Mouse (Mus musculus) c-Kit-positive CD71-positive TER-119-positive erythroid progenitor cells, embryonic 14.5 days (primary cell): ENCODE measurements around the gene Rhoa.
"Not testable (repeated sequence)": the region's sequence is repeated elsewhere in the genome, so short reads cannot be mapped to it uniquely, and the experiment has no call there.

ENCODE experiments used
- DNase-seq: peaks from one replicate; pipeline ENCODE4 v3.0.0-alpha.2; 2013; ENCODE audit warnings: low spot score

Gene Rhoa

GRCm38 (mm10) chr9:108287526-108288238 lies 18.2 kb upstream of the Rhoa start:
- DNase-seq: not testable (repeated sequence)

DNA sequence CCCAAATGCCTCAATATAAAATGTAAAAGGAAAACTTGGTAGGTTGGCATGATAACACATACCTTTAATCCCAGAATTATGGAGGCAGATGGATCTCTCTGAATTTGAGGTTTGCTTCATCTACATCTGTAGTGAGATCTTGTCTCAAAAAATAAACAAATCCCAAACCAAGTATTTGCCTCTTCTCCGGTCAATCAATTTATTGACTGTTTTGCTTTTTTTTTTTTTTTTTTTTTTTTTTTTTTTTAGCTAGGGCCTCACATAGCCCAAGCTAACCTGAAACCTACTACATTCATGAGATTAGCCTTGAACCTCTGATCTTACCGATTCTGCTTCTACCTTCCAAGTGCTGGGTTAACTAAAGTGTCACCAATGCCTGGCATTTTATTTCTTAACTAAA lies 16.6 kb upstream of the Rhoa start:
- no peak for DNase-seq

DNA sequence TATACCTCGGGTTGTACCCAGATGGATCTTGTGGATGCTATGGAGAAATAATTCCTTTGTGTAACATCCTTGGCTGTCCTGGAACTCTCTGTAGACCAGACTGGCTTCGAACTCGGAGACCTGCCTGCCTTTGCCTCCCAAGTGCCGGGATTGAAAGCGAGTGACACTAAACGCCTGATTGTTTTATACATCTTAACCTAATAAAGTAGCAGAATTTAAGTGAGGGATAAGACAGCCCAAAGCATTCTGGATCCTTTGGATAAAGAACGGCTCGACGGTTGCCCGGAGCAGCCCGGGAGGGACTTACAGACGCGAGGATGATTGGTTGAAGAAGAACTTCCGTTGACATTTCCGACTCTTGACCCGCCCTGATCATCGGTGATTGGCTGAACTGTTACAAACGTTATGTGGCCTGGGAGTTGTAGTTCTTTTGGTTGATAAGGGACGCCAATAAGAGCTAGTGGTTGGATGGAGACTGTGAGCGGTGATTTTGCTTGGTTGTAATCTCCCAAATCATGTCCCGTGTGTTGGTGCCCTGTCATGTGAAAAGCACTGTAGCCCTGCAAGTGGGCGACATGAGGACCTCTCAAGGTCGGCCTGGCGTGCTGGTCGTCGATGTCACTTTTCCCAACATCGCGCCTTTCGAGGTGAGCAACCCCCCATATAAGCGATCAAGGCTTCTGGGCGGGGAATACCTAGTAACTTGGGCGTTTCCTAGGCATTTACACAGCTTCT lies 15.7 kb upstream of the Rhoa start, which contains the start of gene Nicn1:
Gene Nicn1 (plus strand): TSS at position 414 of the 735 bp plus-strand sequence.
- peak; percentile 95 for DNase-seq

GRCm38 (mm10) chr9:108290773-108291172 lies 15.2 kb upstream of the Rhoa start:
- DNase-seq: no peak

DNA sequence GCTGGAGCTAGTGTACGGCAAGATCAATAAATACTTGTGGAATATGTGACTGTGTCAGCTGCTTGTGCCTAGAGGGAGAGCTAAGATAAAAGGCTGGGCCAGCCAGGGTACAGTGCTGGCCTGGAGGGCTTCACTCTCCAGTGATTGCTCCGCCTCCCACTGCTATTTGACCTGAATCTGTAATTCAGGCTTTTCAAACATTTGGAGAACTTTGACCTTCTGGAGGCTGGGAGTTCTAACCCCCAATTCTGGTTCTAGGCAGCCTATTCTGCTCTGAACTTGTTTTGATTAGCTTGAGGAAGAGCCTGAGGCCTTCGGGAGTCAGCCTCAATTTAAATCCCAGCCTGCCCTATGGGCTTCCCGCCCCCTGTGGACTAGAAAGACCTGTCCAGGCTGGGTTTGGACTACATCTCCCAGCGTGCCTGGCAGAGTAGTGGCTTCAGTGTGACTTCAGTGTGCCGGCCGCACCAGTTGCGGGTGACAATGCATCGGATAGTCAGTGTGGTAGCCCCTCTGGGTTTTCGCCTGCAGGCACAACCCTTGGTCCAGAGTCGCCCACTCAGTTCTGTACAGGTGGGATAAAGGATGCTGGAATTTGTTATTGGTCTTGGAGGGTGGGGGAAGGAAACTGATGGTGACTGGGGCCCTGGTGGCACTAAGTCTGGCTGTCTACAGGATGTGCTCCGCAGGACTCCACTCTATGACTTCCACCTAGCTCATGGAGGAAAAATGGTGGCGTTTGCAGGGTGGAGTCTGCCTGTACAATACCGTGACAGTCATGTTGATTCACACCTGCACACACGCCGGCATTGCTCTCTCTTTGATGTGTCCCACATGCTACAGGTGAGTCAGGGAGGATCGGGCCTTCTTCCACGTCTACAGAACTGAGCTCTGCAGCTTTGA lies 9.2 kb upstream of the Rhoa start, which contains the start of gene Amt:
Gene Amt (plus strand): TSS at position 401 of the 903 bp plus-strand sequence.
- DNase-seq: no peak

- no peak for DNase-seq
Observed at GRCm38 (mm10) chr9:108301853-108302252, 4.1 kb upstream of the Rhoa start.

DNA sequence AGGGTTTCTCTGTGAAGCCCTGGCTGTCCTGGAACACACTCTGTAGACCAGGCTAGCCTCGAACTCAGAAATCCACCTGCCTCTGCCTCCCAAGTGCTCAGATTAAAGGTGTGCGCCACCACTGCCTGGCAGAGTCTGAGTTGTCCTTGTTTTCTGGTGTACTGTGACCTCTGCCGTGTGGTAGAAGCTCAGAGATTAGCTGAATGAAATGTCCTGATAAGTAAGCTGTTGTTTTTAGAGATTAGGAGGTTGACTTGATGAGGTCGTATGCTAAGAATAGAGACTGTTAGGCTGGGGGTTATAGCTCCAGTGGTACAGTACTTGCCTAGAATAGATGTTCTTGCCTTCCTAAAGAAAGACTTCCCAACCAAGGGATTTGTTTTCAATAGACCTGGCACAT lies 1.2 kb upstream of the Rhoa start:
- no peak for DNase-seq

DNA sequence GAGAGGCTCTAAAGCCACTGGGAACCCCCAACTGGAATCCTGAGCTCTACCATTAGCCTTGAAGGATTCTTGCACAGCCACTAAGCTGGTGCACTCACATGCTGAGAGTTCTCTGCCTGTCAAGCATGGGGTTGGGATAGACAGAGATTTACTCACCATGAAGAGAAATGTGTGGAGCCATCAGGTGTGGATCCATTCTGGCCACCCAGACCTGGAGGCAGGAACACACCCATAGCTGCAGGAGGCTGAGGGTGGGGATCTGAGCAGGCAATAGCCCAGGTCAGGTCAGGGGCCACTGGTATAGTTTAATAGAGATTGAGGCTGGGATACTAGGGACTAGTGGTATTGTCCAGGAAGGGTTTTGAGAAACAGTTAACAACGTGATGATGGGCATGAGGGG lies 759 bp upstream of the Rhoa start:
- no peak for DNase-seq

DNA sequence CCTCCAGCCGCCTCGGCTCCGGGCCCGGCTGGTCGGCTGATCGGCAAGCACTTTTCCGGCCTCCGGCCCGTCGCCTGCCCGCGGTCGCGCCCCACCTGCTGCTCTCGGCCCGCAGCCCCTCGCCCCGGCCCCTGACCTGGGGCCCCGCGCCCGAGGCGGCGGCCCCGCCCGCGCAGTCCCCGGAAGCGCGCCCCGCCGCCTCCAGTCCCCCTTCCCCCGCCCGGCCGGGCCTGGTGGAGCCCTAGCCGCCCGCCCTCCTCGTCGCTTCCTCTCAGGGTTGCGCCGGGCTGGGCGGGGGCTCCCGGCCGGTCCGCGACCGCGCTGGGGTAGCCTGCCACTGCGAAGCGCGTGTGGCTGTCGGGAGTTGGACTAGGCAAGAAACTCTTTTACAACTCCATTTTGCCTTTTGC lies 647 bp downstream of the Rhoa start:
- DNase-seq: peak; percentile 78

DNA sequence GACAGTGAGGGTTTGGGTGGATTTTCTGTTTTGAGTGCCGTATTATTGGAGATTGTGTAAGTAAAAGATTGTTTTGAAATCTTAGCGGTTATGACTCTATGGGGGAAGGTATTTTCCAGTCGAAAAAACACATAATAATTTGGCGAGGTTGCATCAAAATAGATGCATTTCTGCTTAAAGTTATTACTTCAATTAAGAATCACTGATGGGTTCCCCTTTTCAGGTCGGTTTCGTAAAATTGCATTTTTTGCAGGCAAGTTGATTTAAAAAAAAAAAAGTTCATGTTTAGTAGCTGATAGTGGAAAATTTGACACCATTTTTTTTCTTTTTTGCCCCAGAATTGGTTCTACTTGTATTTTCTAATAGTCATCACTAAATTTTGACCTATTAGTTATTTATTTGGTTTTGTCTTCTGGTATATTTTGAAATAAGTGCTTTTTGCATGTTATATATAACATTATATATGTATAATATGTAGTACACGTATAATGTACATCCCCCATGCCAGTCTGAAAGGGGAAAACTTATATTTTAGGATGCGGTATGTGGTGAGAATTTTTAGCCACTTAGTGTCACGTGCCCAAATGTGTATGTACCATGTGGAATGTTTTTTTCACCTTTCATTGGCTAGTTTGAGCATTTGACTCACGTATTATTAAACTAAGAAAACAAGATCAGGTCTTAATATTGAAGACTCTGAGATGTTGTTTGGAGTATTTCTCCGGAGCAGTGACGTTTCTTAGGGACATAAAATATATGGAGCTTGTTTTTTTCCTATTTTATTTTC lies 1.3 kb downstream of the Rhoa start:
- peak; percentile 36 for DNase-seq

GRCm38 (mm10) chr9:108308141-108308540 lies 2.2 kb downstream of the Rhoa start:
- DNase-seq: no peak

DNA sequence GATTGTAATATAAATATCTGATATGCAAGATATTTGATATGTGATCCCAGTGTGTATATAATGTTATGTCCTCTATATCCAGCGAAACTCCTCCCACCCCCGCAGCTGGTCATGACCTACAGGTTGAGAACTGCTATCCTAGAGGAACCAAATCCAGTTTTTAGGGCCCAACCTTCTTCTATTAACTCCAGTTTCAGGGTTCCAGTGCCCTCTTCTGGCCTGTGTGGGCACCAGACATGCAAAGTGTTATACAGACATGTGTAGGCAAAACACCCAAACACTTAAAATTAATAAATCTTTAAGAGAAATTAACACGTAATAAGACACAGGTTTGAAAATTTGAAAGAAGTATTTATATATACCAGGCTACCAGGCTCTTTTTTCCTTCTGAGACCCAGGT lies 11.6 kb downstream of the Rhoa start:
- no peak for DNase-seq

DNA sequence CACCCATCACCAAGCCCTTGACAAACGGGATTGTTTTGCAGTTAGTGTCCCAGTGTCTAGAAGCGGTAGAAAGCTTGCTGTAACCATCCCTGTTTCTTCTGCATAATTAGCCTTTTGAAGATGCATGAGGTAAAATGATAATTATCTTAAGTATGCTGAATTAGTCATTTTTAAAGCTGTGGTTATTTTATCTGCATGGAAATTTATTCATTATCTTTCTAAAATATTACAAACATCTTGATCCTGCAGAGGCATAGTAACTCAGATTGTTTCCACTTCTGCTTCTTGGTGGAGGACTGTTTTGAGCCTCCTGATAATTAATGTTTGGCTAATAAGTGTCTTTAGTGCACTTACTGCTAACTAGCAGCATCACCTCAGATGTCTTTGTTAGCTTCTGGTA lies 12.5 kb downstream of the Rhoa start:
- no peak for DNase-seq

DNA sequence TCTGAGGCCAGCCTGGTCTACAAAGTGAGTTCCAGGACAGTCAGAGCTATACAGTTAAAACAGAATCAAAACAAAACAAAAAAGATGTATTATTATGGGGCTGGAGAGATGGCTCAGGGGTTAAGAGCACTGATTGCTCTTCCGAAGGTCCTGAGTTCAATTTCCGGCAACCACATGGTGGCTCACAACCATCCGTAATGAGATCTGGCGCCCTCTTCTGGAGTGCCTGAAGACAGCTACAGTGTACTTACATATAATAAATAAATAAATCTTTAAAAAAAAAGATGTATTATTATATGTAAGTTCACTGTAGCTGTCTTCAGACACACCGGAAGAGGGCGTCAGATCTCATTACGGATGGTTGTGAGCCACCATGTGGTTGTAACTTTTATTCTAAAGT lies 16.1 kb downstream of the Rhoa start:
- DNase-seq: not testable (repeated sequence)

GRCm38 (mm10) chr9:108324784-108325183 lies 18.9 kb downstream of the Rhoa start:
- no peak for DNase-seq

DNA sequence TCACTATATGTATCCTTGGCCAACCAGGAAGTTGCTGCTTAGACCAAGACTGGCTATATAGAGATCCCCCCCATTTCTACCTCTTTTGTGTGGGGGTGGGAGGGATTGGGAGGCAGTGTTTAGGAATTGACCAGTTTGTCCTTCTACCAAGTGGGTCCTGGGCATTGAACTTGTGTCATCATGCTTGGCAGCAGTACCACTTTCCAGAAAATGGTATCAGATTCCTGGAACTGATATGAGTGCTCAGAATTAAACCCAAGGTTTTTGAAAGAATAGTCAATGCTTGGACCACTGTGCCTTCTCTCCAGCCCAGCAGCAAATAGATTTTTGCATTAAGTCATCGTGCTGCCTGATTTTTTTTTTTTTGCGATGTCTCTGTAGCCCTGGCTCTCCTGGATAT lies 19.9 kb downstream of the Rhoa start:
- no peak for DNase-seq

- no peak for DNase-seq
Observed at GRCm38 (mm10) chr9:108337848-108338550, 32.1 kb downstream of the Rhoa start.

DNA sequence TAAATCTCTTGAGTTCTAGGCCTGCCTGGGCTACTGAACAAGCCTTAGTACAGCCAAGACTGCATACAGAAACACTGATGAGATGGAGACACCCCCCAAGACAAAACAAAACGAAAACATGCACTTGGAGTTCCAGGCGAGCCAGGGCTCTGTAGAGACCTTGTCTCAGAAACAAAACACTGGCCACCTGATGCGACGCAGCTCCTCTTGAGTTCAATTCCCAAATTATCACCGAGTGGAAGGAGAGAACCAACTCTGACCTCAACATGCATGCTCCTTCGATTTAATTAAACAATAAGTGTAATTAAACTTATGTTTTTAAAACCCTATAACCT lies 32.6 kb downstream of the Rhoa start:
- DNase-seq: no peak

DNA sequence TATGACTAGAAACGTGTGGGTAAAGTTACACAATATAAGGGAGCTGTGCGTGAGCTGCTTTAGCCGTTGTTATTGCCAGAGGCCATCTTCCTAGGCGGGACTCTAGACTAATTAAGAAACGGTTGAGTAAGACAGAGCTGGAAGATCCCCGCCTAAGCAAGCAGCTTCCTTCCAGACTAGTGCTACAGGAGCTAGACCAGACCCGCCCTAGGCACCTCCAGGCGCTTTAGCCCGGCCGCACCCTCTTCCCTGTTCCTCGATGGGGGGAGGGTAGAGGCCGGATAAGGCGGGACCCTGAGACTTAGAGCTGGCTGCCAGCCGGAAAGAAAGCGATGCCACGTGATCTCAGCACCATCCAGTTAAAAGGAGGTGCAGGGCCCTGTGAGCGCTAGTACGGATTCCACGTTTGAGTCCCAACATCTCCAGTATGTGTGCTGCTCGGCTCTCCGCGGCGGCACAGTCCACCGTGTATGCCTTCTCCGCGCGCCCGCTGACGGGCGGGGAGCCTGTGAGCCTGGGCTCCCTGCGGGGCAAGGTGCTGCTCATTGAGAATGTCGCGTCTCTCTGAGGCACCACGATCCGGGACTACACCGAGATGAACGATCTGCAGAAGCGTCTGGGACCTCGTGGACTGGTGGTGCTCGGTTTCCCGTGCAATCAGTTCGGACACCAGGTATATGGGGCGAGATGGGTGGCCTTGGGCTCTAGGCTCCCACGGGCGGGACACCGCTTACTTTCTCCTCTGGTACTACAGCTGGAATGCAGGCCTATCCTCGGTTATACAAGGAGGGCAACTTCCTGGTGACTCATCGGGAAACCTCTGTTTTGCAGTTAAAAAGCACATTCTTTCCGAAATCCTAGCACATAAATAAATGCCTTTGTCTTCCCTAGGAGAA lies 33.2 kb downstream of the Rhoa start, which contains the start of gene Gpx1:
Gene Gpx1 (plus strand): TSS at position 18 of the 896 bp plus-strand sequence.
- DNase-seq: peak; percentile 98

- DNase-seq: peak; percentile 54
Observed at GRCm38 (mm10) chr9:108339886-108340257, 33.9 kb downstream of the Rhoa start.
